Mouse (Mus musculus): ENCODE data around the gene Ppp1r36. TPM values are rescaled to one million over a fixed set of nuclear protein-coding genes. Genes with fewer than 3 reads are reported as not detected.
"Not testable (repeated sequence)": the region's sequence is repeated elsewhere in the genome, so short reads cannot be mapped to it uniquely, and the experiment has no call there.

Ppp1r36 gene
- polyA plus RNA-seq, 1 experiment from 2014 or later: 4.3 TPM

DNA sequence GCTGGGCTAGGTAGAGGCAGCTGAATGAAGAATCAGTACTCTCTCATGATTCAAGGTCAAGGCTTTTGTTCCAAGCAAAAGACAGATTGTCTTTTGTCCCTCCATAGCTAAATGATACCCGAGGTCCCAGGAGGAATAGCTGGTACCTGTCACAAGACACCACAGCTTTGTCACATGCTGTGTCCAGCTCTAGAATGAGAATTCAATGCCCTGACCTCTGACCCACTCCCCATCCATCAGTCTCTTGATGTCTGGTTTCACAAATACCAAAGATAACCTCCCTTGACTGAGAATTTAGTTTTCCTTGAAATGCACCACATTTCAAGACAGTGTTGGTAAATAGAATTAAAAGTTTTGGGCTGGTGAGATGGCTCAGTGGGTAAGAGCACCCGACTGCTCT is 34.9 kb downstream of the Ppp1r36 start:
- WGBS: 58% methylated on average over 2 of the region's 2 CpGs
- H3K4me1 ChIP-seq (replicated peaks): no peaks in the 10 kb centered on the region
- no peak overlapping the region for H3K27ac ChIP-seq
- H3K27me3 ChIP-seq: 0 out of 2 replicates have a peak, but pooled peaks cover 2% of the 10 kb centered on the region
- no peaks in the 10 kb centered on the region for H3K36me3 ChIP-seq
- no peak overlapping the region for H3K4me3 ChIP-seq (replicated peaks)
- no peak for ATAC-seq (ENCODE audit: insufficient number of reproducible peaks, insufficient read depth, low FRiP score, low TSS enrichment, low read depth)
- H3K9ac ChIP-seq (replicated peaks): no peak overlapping the region
- no peak overlapping the region for H3K4me2 ChIP-seq
- H3K9me3 ChIP-seq: no peaks in the 10 kb centered on the region

DNA sequence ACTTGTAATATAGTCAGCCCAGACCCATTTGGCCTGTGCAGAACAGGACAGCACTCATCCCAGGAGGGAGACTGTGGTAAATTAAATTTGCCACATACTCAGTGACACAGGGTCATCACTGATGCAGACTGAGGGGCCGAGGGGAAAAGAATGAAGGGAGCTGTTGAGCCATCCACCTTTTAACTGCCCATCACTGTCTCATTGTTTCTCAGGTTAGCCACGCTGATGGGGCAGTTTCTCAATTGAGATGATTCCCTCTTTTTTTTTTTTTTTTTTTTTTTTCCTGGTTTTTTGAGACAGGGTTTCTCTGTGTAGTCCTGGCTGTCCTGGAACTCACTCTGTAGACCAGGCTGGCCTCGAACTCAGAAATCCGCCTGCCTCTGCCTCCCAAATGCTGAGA is 41.1 kb downstream of the Ppp1r36 start:
- not testable (repeated sequence) for H3K4me1 ChIP-seq (replicated peaks); H3K4me2 ChIP-seq; H3K9ac ChIP-seq (replicated peaks); H3K9me3 ChIP-seq; H3K4me3 ChIP-seq (replicated peaks); H3K27ac ChIP-seq; ATAC-seq (ENCODE audit: insufficient number of reproducible peaks, insufficient read depth, low FRiP score, low TSS enrichment, low read depth); H3K36me3 ChIP-seq; H3K27me3 ChIP-seq
- 84% methylated on average over 4 of the region's 4 CpGs for WGBS

DNA sequence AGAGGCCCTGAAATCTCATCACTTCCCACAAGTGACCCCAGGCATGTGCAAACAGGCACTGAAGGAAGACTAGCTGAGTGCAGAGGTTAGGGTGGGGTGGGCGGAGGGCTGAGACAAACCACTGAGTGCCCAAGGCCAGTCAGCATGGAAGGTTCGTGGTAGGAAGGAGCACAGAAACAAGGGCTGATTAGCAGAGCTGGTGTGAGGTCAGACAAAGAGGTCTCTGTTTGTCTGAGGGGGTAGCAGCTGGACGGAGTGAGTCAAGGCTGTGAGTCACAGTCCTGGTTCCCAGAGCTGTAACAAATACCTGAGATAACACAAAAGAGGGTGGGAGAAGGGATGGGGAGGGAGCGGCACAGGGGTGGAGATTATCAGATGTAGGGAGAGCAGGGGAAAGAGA is 41.7 kb downstream of the Ppp1r36 start:
- H3K4me2 ChIP-seq: no peak overlapping the region
- 63% methylated on average over 4 of the region's 4 CpGs for WGBS
- no peak overlapping the region for H3K4me3 ChIP-seq (replicated peaks)
- no peaks in the 10 kb centered on the region for H3K9me3 ChIP-seq
- peak overlapping the region; percentile 59; the same call in 1 of the 2 replicates for H3K27ac ChIP-seq
- H3K36me3 ChIP-seq: no peaks in the 10 kb centered on the region
- ATAC-seq (ENCODE audit: insufficient number of reproducible peaks, insufficient read depth, low FRiP score, low TSS enrichment, low read depth): no peak
- H3K9ac ChIP-seq (replicated peaks): no peak overlapping the region
- peaks cover 6% of the 10 kb centered on the region; the same call in 1 of the 2 replicates for H3K4me1 ChIP-seq (replicated peaks)
- no peaks in the 10 kb centered on the region for H3K27me3 ChIP-seq

DNA sequence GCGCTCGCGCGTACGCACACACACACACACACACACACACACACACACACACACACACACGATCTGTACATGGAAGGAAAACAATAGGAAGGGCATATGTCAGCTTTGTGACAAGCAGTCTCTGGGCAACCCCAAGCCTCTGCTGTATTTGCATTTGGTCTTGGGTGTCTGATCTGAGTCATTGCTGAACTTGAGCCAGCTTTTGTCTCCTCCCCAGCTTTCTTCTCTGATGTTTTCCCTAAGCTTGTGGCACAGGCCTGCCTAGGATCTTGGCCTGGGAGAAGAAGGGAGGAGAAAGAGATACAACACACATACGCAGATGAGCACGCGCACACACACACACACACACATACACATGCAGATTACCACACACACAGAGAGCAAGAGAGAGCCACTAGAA is 46.1 kb downstream of the Ppp1r36 start:
- peaks cover 24% of the 10 kb centered on the region for H3K4me1 ChIP-seq (replicated peaks)
- whole genome bisulfite sequencing: 94% methylated on average over 9 of the region's 9 CpGs
- H3K4me3 ChIP-seq (replicated peaks): no peak overlapping the region
- no peak for ATAC-seq (ENCODE audit: insufficient number of reproducible peaks, insufficient read depth, low FRiP score, low TSS enrichment, low read depth)
- no peaks in the 10 kb centered on the region for H3K9me3 ChIP-seq
- H3K27ac ChIP-seq: no peak overlapping the region
- no peak overlapping the region for H3K4me2 ChIP-seq
- no peaks in the 10 kb centered on the region for H3K27me3 ChIP-seq
- H3K9ac ChIP-seq (replicated peaks): no peak overlapping the region
- no peaks in the 10 kb centered on the region for H3K36me3 ChIP-seq

DNA sequence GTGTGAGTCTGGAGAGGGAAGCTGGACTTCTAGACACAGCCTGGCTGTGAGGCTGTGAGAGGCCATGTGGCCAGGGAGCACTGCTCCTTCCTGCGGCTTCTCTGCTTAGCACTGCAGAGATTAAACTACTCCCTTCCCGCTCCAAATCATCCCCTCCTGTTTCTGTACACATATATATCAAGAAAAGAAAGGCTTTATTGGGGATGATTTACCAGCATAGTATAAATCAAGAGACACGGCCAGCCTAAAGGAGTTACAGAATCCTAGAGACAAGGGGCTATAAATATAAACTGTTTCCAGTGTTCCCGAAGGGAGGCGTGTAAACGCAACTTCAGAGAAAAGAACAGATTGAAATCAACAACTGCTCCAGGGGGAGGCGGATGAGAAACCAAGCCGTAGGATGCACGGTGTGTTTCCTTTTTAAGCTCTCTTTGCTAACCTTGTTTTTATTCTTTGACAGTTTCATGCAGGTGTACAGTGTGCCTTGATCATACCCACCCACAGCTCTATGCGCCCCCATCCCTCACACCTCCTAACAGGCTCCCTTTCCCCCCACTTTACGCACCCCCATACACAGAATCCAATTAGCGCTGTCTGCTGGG is 47.4 kb downstream of the Ppp1r36 start:
- H3K9me3 ChIP-seq: no peaks in the 10 kb centered on the region
- peak; percentile 22; the same call in 1 of the 2 replicates for ATAC-seq (ENCODE audit: insufficient number of reproducible peaks, insufficient read depth, low FRiP score, low TSS enrichment, low read depth)
- WGBS: 24% methylated on average over 12 of the region's 12 CpGs
- peaks cover 19% of the 10 kb centered on the region for H3K4me1 ChIP-seq (replicated peaks)
- no peak overlapping the region for H3K9ac ChIP-seq (replicated peaks)
- H3K27me3 ChIP-seq: no peaks in the 10 kb centered on the region
- H3K4me2 ChIP-seq: peak overlapping the region; percentile 11; the same call in 1 of the 2 replicates
- H3K4me3 ChIP-seq (replicated peaks): no peak overlapping the region
- no peaks in the 10 kb centered on the region for H3K36me3 ChIP-seq
- peak overlapping the region; percentile 41; the same call in 1 of the 2 replicates for H3K27ac ChIP-seq

DNA sequence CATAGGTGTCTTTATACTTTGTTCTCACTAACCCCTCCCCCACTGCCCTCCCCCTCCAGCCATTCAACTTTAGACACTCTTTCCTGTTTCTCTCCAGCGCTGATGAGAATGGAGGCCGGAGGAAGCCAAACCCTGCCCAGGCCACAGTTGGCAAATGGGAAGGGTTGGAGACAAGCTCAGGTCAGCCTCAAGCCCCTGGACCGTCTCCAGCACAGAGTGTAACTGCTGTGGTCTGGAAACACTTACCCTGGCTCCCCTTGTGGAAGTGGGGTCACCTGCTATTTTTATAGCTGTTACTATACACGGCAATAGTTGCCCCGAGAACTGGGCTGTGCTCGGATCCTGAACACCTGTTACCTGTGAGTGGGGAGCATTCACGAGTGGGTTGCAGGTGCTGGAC is 49.3 kb downstream of the Ppp1r36 start:
- H3K4me2 ChIP-seq: no peak overlapping the region
- peaks cover 19% of the 10 kb centered on the region for H3K4me1 ChIP-seq (replicated peaks)
- no peaks in the 10 kb centered on the region for H3K27me3 ChIP-seq
- H3K9ac ChIP-seq (replicated peaks): no peak overlapping the region
- no peaks in the 10 kb centered on the region for H3K9me3 ChIP-seq
- ATAC-seq (ENCODE audit: insufficient number of reproducible peaks, insufficient read depth, low FRiP score, low TSS enrichment, low read depth): peak; percentile 17; the same call in 1 of the 2 replicates
- no peak overlapping the region for H3K27ac ChIP-seq
- no peak overlapping the region for H3K4me3 ChIP-seq (replicated peaks)
- no peaks in the 10 kb centered on the region for H3K36me3 ChIP-seq
- WGBS: 51% methylated on average over 7 of the region's 7 CpGs

DNA sequence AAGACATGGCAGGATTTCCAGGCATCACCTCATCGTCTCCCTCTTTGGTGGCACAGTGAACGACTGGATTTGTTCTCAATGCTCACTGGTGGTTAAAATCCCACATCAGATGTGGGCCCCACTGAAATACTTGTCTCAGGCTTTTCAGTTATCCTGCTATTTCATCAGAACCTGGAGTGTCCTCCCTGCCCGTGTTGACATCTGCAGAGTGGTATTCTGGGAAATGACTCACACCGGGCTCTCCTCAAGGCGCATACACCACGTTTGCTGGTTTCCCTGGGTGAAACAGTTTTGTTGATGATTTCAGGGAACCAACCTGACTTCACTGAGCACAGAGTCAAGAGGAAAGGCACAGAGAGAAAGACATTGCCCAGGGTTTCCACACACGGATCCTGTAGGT is 49.9 kb downstream of the Ppp1r36 start:
- H3K27me3 ChIP-seq: no peaks in the 10 kb centered on the region
- peaks cover 19% of the 10 kb centered on the region for H3K4me1 ChIP-seq (replicated peaks)
- H3K36me3 ChIP-seq: no peaks in the 10 kb centered on the region
- H3K9ac ChIP-seq (replicated peaks): no peak overlapping the region
- H3K4me2 ChIP-seq: no peak overlapping the region
- H3K4me3 ChIP-seq (replicated peaks): no peak overlapping the region
- H3K27ac ChIP-seq: no peak overlapping the region
- H3K9me3 ChIP-seq: no peaks in the 10 kb centered on the region
- WGBS: 60% methylated on average over 7 of the region's 7 CpGs
- ATAC-seq (ENCODE audit: insufficient number of reproducible peaks, insufficient read depth, low FRiP score, low TSS enrichment, low read depth): no peak

DNA sequence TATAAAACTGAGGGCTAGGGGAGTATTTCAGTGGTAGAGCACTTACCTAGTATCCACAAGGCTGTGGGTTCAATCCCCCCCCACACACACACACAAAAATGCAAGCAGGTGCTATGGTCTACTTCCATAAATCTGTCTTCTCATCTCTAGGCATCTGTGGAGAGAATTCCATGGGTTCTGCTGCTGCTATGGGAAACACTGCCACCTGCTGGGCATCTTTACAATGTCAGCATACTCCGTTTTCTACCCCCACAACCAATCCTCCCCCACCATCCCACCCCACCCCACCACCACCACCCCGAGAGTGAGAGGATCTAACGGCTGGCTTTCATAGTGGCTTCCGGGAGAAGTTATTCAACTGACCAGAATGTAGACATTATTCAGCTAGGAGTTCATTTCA is 54.7 kb downstream of the Ppp1r36 start:
- no peaks in the 10 kb centered on the region for H3K9me3 ChIP-seq
- H3K9ac ChIP-seq (replicated peaks): no peak overlapping the region
- H3K27me3 ChIP-seq: no peaks in the 10 kb centered on the region
- H3K36me3 ChIP-seq: no peaks in the 10 kb centered on the region
- no peak overlapping the region for H3K4me2 ChIP-seq
- H3K4me3 ChIP-seq (replicated peaks): no peak overlapping the region
- no peak for ATAC-seq (ENCODE audit: insufficient number of reproducible peaks, insufficient read depth, low FRiP score, low TSS enrichment, low read depth)
- H3K4me1 ChIP-seq (replicated peaks): peaks cover 11% of the 10 kb centered on the region; the same call in 1 of the 2 replicates
- no peak overlapping the region for H3K27ac ChIP-seq
- 12% methylated on average over 4 of the region's 4 CpGs for WGBS

DNA sequence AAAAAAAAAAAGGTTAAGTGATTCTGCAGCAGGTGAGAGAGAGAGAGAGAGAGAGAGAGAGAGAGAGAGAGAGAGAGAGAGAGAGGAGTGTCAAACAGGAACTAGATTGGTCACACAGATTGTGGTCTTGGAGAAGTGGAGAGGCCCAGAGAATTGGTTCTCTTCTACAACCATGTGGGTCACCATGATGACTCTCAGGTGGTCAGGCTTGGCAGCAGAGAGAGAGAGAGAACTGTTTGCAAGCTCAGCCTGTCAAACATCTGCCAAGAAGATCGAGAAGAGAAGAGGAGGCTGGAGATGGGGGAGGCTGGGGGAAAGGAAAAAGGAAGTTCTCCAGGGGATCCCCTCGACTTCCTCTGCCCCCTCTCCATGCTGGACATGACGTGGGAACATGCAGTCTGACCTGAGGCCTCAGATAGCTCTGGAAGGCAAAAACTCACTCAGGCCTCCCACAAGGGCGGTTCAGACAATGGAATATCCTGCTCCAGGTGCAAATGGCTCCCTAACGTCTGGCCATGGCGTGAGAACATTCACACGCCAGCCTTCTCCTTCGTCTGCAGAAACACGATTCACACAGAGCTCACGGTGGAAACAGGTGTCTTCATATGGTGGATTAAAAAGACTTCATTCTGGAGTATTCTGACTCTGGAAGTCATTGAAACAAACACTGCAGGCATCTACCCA is 56.4 kb downstream of the Ppp1r36 start:
- no peaks in the 10 kb centered on the region for H3K36me3 ChIP-seq
- no peak overlapping the region for H3K4me3 ChIP-seq (replicated peaks)
- no peak for ATAC-seq (ENCODE audit: insufficient number of reproducible peaks, insufficient read depth, low FRiP score, low TSS enrichment, low read depth)
- H3K27me3 ChIP-seq: no peaks in the 10 kb centered on the region
- H3K4me2 ChIP-seq: no peak overlapping the region
- no peak overlapping the region for H3K9ac ChIP-seq (replicated peaks)
- peaks cover 21% of the 10 kb centered on the region for H3K4me1 ChIP-seq (replicated peaks)
- H3K9me3 ChIP-seq: no peaks in the 10 kb centered on the region
- 0 out of 2 replicates have a peak overlapping the region, but pooled peaks have one; percentile 37 for H3K27ac ChIP-seq
- WGBS: 58% methylated on average over 10 of the region's 10 CpGs

- H3K36me3 ChIP-seq: no peaks in the 10 kb centered on the region
- no peak overlapping the region for H3K4me3 ChIP-seq (replicated peaks)
- H3K4me2 ChIP-seq: no peak overlapping the region
- no peak overlapping the region for H3K9ac ChIP-seq (replicated peaks)
- 0 out of 2 replicates have a peak overlapping the region, but pooled peaks have one; percentile 37 for H3K27ac ChIP-seq
- H3K9me3 ChIP-seq: no peaks in the 10 kb centered on the region
- no peak for ATAC-seq (ENCODE audit: insufficient number of reproducible peaks, insufficient read depth, low FRiP score, low TSS enrichment, low read depth)
- 82% methylated on average over 8 of the region's 8 CpGs for WGBS
- peaks cover 26% of the 10 kb centered on the region for H3K4me1 ChIP-seq (replicated peaks)
- no peaks in the 10 kb centered on the region for H3K27me3 ChIP-seq
Measured at GRCm38 (mm10) chr12:76474246-76474583, 56.9 kb downstream of the Ppp1r36 start.

DNA sequence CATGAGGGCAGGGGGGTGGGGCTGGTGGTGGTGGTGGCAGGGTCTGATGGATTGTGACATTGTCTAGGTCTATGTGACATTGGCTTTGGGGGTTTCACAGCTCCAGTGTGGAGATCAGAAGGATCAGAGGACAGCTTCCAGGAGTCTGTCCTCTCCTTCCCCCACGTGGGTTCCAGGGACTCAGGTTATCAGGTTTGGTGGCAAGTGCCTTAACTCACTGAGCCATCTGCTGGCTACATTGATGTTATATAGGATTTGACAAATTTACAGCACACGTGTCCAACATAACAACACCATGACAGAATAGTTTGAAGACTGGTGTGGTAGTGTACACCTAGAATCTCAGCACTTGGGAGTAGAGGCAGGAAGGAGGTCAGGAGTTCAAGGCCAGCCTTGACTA is 57.5 kb downstream of the Ppp1r36 start:
- Histone ChIP-seq H3K9me3 (no peaks in the 10 kb centered on the region), H3K4me3 (replicated peaks) (no peak overlapping the region), H3K27me3 (no peaks in the 10 kb centered on the region), H3K36me3 (no peaks in the 10 kb centered on the region), H3K4me1 (replicated peaks) (peaks cover 29% of the 10 kb centered on the region), H3K27ac (no peak overlapping the region), H3K4me2 (no peak overlapping the region), H3K9ac (replicated peaks) (no peak overlapping the region)
- WGBS: 50% methylated on average over 2 of the region's 2 CpGs
- no peak for ATAC-seq (ENCODE audit: insufficient number of reproducible peaks, insufficient read depth, low FRiP score, low TSS enrichment, low read depth)

DNA sequence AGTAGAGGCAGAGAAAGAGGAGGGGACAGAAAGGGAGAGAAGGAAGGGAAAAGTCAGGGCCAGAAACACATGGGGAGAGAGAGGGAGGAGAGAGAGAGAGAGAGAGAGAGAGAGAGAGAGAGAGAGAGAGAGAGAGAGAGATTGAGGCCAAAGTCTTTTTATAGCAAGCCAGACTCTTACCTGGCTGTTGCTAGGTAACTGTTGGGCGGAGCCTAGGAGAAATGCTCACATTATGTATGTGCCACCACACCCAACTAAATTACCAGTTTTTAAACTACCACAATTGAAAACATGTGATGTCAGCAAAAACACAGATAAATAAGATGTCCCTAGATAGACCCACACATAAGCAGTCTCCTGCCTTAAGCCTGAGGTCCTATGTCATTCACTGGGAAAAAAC is 58.8 kb downstream of the Ppp1r36 start:
- no peak overlapping the region for H3K9ac ChIP-seq (replicated peaks)
- H3K4me2 ChIP-seq: no peak overlapping the region
- H3K9me3 ChIP-seq: no peaks in the 10 kb centered on the region
- H3K4me1 ChIP-seq (replicated peaks): peaks cover 29% of the 10 kb centered on the region
- H3K27ac ChIP-seq: no peak overlapping the region
- no peaks in the 10 kb centered on the region for H3K36me3 ChIP-seq
- H3K4me3 ChIP-seq (replicated peaks): no peak overlapping the region
- ATAC-seq (ENCODE audit: insufficient number of reproducible peaks, insufficient read depth, low FRiP score, low TSS enrichment, low read depth): no peak
- no peaks in the 10 kb centered on the region for H3K27me3 ChIP-seq
- 92% methylated on average over 1 of the region's 1 CpGs for WGBS

All from limb, embryonic 12.5 days (tissue).